Mouse (Mus musculus): ENCODE results near the gene Ppfibp2. TPM values are rescaled to one million over a fixed set of nuclear protein-coding genes. Genes with fewer than 3 reads are reported as not detected.

Gene Ppfibp2
- polyA plus RNA-seq, 2 experiments, result 14.4 TPM

GRCm38 (mm10) chr7:107649990-107650389 lies 55.0 kb downstream of the Ppfibp2 start:
- H3K27ac ChIP-seq (replicated peaks; ENCODE audit: low read depth, low read length), result no peak overlapping the region
- peaks cover 9% of the 10 kb centered on the region for H3K4me1 ChIP-seq (ENCODE audit: control insufficient read depth, insufficient read depth, low read length)
- ATAC-seq (ENCODE audit: low FRiP score, low read depth) (no peak), DNase-seq (ENCODE audit: low spot score) (no peak)
- H3K9ac ChIP-seq (ENCODE audit: low read depth, low read length, severe bottlenecking), result no peak overlapping the region
- no peak for TF ChIP-seq POLR2A (IDR thresholded peaks at IDR 0.05; ENCODE audit: borderline replicate concordance, extremely low read depth, insufficient read depth, insufficient read length)
- H3K36me3 ChIP-seq (ENCODE audit: control insufficient read depth, insufficient read depth, low read length), result no peaks in the 10 kb centered on the region
- no peak overlapping the region for H3K4me3 ChIP-seq (replicated peaks; ENCODE audit: low read length)
- H3K9me3 ChIP-seq (ENCODE audit: control insufficient read depth, low read length), result 0 out of 2 replicates have a peak, but pooled peaks cover under 1% of the 10 kb centered on the region
- 82% methylated on average over 7 of the region's 7 CpGs for WGBS
- H3K4me2 ChIP-seq (replicated peaks; ENCODE audit: low read depth, low read length, severe bottlenecking), result no peak overlapping the region
- H3K27me3 ChIP-seq (ENCODE audit: control insufficient read depth, insufficient read depth, low read length), result no peaks in the 10 kb centered on the region

GRCm38 (mm10) chr7:107651821-107652220 lies 56.8 kb downstream of the Ppfibp2 start:
- no peak for ATAC-seq (ENCODE audit: low FRiP score, low read depth)
- no peak overlapping the region for H3K4me2 ChIP-seq (replicated peaks; ENCODE audit: low read depth, low read length, severe bottlenecking)
- H3K4me3 ChIP-seq (replicated peaks; ENCODE audit: low read length), result no peak overlapping the region
- H3K27me3 ChIP-seq (ENCODE audit: control insufficient read depth, insufficient read depth, low read length), result no peaks in the 10 kb centered on the region
- no peak for DNase-seq (ENCODE audit: low spot score)
- H3K36me3 ChIP-seq (ENCODE audit: control insufficient read depth, insufficient read depth, low read length), result no peaks in the 10 kb centered on the region
- H3K27ac ChIP-seq (replicated peaks; ENCODE audit: low read depth, low read length), result no peak overlapping the region
- no peak overlapping the region for H3K9ac ChIP-seq (ENCODE audit: low read depth, low read length, severe bottlenecking)
- H3K4me1 ChIP-seq (ENCODE audit: control insufficient read depth, insufficient read depth, low read length), result peaks cover 9% of the 10 kb centered on the region
- TF ChIP-seq POLR2A (IDR thresholded peaks at IDR 0.05; ENCODE audit: borderline replicate concordance, extremely low read depth, insufficient read depth, insufficient read length), result no peak
- H3K9me3 ChIP-seq (ENCODE audit: control insufficient read depth, low read length), result no peaks in the 10 kb centered on the region
- 19% methylated on average over 1 of the region's 1 CpGs for WGBS

GRCm38 (mm10) chr7:107656451-107656850 lies 61.4 kb downstream of the Ppfibp2 start:
- DNase-seq (ENCODE audit: low spot score), result no peak
- Histone ChIP-seq H3K4me2 (replicated peaks; ENCODE audit: low read depth, low read length, severe bottlenecking) (no peak overlapping the region), H3K36me3 (ENCODE audit: control insufficient read depth, insufficient read depth, low read length) (no peaks in the 10 kb centered on the region), H3K4me3 (replicated peaks; ENCODE audit: low read length) (no peak overlapping the region), H3K27ac (replicated peaks; ENCODE audit: low read depth, low read length) (no peak overlapping the region), H3K9ac (ENCODE audit: low read depth, low read length, severe bottlenecking) (no peak overlapping the region), H3K9me3 (ENCODE audit: control insufficient read depth, low read length) (no peaks in the 10 kb centered on the region), H3K27me3 (ENCODE audit: control insufficient read depth, insufficient read depth, low read length) (no peaks in the 10 kb centered on the region), H3K4me1 (ENCODE audit: control insufficient read depth, insufficient read depth, low read length) (peaks cover 1% of the 10 kb centered on the region)
- TF ChIP-seq POLR2A (IDR thresholded peaks at IDR 0.05; ENCODE audit: borderline replicate concordance, extremely low read depth, insufficient read depth, insufficient read length), result no peak
- 69% methylated on average over 6 of the region's 6 CpGs for WGBS
- no peak for ATAC-seq (ENCODE audit: low FRiP score, low read depth)

GRCm38 (mm10) chr7:107659186-107659918 lies 64.3 kb downstream of the Ppfibp2 start:
- Histone ChIP-seq H3K9me3 (ENCODE audit: control insufficient read depth, low read length) (no peaks in the 10 kb centered on the region), H3K27ac (replicated peaks; ENCODE audit: low read depth, low read length) (no peak overlapping the region), H3K4me3 (replicated peaks; ENCODE audit: low read length) (no peak overlapping the region), H3K4me1 (ENCODE audit: control insufficient read depth, insufficient read depth, low read length) (peaks cover 29% of the 10 kb centered on the region), H3K9ac (ENCODE audit: low read depth, low read length, severe bottlenecking) (no peak overlapping the region), H3K4me2 (replicated peaks; ENCODE audit: low read depth, low read length, severe bottlenecking) (no peak overlapping the region), H3K36me3 (ENCODE audit: control insufficient read depth, insufficient read depth, low read length) (no peaks in the 10 kb centered on the region), H3K27me3 (ENCODE audit: control insufficient read depth, insufficient read depth, low read length) (no peaks in the 10 kb centered on the region)
- no peak for ATAC-seq (ENCODE audit: low FRiP score, low read depth)
- TF ChIP-seq POLR2A (IDR thresholded peaks at IDR 0.05; ENCODE audit: borderline replicate concordance, extremely low read depth, insufficient read depth, insufficient read length), result no peak
- WGBS, result 79% methylated on average over 8 of the region's 8 CpGs
- no peak for DNase-seq (ENCODE audit: low spot score)

- Histone ChIP-seq H3K9ac (ENCODE audit: low read depth, low read length, severe bottlenecking) (no peak overlapping the region), H3K4me3 (replicated peaks; ENCODE audit: low read length) (no peak overlapping the region), H3K27ac (replicated peaks; ENCODE audit: low read depth, low read length) (peak overlapping the region; percentile 65), H3K4me1 (ENCODE audit: control insufficient read depth, insufficient read depth, low read length) (peaks cover 45% of the 10 kb centered on the region), H3K9me3 (ENCODE audit: control insufficient read depth, low read length) (no peaks in the 10 kb centered on the region), H3K27me3 (ENCODE audit: control insufficient read depth, insufficient read depth, low read length) (no peaks in the 10 kb centered on the region), H3K36me3 (ENCODE audit: control insufficient read depth, insufficient read depth, low read length) (no peaks in the 10 kb centered on the region), H3K4me2 (replicated peaks; ENCODE audit: low read depth, low read length, severe bottlenecking) (no peak overlapping the region)
- no peak for TF ChIP-seq POLR2A (IDR thresholded peaks at IDR 0.05; ENCODE audit: borderline replicate concordance, extremely low read depth, insufficient read depth, insufficient read length)
- DNase-seq (ENCODE audit: low spot score) (peak; percentile 84), ATAC-seq (ENCODE audit: low FRiP score, low read depth) (peak; percentile 66)
- 20% methylated on average over 8 of the region's 8 CpGs for WGBS
Measured at GRCm38 (mm10) chr7:107661189-107661842, 66.3 kb downstream of the Ppfibp2 start.

All from limb, embryonic 14.5 days (tissue).